Mouse (Mus musculus): ENCODE results near the gene Olfml2b.

DNA sequence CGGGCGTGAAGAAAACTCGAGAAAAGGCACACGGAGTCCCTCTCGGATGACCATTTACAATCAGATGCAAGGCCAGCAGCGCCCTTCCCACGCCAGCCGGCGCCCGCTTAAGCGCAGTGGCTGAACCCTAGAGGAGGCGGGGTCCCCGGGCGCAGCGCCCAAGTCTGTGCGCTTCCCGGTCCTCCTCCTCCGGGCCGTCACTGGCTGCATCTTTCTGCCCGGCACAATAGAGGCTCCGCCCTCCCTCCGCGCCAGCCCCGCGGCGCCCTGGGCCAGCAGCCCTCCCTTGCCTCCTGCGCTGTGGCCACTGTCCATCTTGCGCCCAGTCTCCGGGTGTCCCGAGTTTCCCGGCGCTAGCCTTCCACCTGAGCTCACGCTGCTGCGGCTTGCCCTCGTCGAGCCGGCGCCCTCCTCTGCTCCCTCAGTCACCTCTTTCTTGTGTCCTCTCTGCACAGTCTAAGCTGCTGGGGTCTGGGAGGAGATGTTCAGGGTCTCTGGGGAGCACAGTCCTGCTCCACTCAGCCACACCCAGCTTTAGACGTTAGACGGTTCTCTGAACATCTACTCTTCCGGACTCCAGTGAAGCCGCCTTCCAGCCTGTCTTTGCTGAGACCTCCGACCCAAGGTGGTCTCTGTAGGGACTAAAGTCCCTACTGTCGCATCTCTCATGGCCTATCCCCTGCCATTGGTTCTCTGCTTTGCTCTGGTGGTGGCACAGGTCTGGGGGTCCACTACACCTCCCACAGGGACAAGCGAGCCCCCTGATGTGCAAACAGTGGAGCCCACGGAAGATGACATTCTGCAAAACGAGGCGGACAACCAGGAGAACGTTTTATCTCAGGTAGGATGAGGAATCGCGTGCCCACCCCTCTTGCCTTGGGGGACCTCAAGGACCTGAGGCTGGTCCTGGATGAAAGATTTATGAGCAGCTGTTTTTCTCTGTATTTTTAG, at the start of gene Olfml2b:
- TF ChIP-seq FLI1 (IDR thresholded peaks at IDR 0.05; ENCODE audit: low read length) = no peak
- TF ChIP-seq GATA1 (IDR thresholded peaks at IDR 0.05; ENCODE audit: borderline replicate concordance, low read length) = no peak
